Mouse (Mus musculus): ENCODE results near the gene Tbcb. TPM values are rescaled to one million over a fixed set of nuclear protein-coding genes. Genes with fewer than 3 reads are reported as not detected.
A peak's percentile ranks its signal among the peaks of the same experiment; 100 is the strongest.

The Tbcb gene
- total and polyA plus RNA-seq, 3 experiments: 36.6 to 56.7 (median 52.7) TPM

GRCm38 (mm10) chr7:30233387-30233786 lies 1.3 kb upstream of the Tbcb start:
- TF ChIP-seq POLR2A (IDR thresholded peaks at IDR 0.05; ENCODE audit: insufficient read depth, low read depth, low read length) (no peak), EP300 (IDR thresholded peaks at IDR 0.05; ENCODE audit: insufficient read depth, low read depth, low read length) (no peak), CTCF (IDR thresholded peaks at IDR 0.05) (no peak)
- no peaks in the 10 kb centered on the region for H3K79me2 ChIP-seq (replicated peaks; ENCODE audit: control insufficient read depth, insufficient read depth, low read length)
- no peak overlapping the region for H3K9ac ChIP-seq (ENCODE audit: low read depth, low read length)
- no peak overlapping the region for H3K27ac ChIP-seq
- no peaks in the 10 kb centered on the region for H3K36me3 ChIP-seq (ENCODE audit: control insufficient read depth, insufficient read depth, low read length)
- no peaks in the 10 kb centered on the region for H3K27me3 ChIP-seq (ENCODE audit: control insufficient read depth, insufficient read depth, low read length)
- WGBS: 87% methylated on average over 20 of the region's 20 CpGs
- no peaks in the 10 kb centered on the region for H3K4me1 ChIP-seq (ENCODE audit: control insufficient read depth, insufficient read depth, low read length)
- no peak overlapping the region for H3K4me3 ChIP-seq
- no peak for DNase-seq
- intact Hi-C loops (cut with DNase I): no loop called here

- 3% methylated on average over 24 of the region's 24 CpGs for WGBS
- peak; percentile 41 to 45 for DNase-seq
- TF ChIP-seq EP300 (IDR thresholded peaks at IDR 0.05; ENCODE audit: insufficient read depth, low read depth, low read length) (no peak), CTCF (IDR thresholded peaks at IDR 0.05) (peak; percentile 53), POLR2A (IDR thresholded peaks at IDR 0.05; ENCODE audit: insufficient read depth, low read depth, low read length) (no peak)
- no peaks in the 10 kb centered on the region for H3K4me1 ChIP-seq (ENCODE audit: control insufficient read depth, insufficient read depth, low read length)
- H3K27me3 ChIP-seq (ENCODE audit: control insufficient read depth, insufficient read depth, low read length): no peaks in the 10 kb centered on the region
- H3K27ac ChIP-seq: peak overlapping the region; percentile 90
- H3K9ac ChIP-seq (ENCODE audit: low read depth, low read length): peak overlapping the region; percentile 70
- peak overlapping the region; percentile 82 for H3K4me3 ChIP-seq
- H3K36me3 ChIP-seq (ENCODE audit: control insufficient read depth, insufficient read depth, low read length): no peaks in the 10 kb centered on the region
- H3K79me2 ChIP-seq (replicated peaks; ENCODE audit: control insufficient read depth, insufficient read depth, low read length): no peaks in the 10 kb centered on the region
- intact Hi-C loops (cut with DNase I): no loop called here
Observed at GRCm38 (mm10) chr7:30232631-30233148, 618 bp upstream of the Tbcb start.

GRCm38 (mm10) chr7:30231328-30231668 lies 774 bp downstream of the Tbcb start:
- no peak for DNase-seq
- Histone ChIP-seq H3K9ac (ENCODE audit: low read depth, low read length) (peak overlapping the region; percentile 56), H3K4me3 (peak overlapping the region; percentile 82), H3K27ac (peak overlapping the region; percentile 66), H3K79me2 (replicated peaks; ENCODE audit: control insufficient read depth, insufficient read depth, low read length) (no peaks in the 10 kb centered on the region), H3K27me3 (ENCODE audit: control insufficient read depth, insufficient read depth, low read length) (no peaks in the 10 kb centered on the region), H3K36me3 (ENCODE audit: control insufficient read depth, insufficient read depth, low read length) (no peaks in the 10 kb centered on the region), H3K4me1 (ENCODE audit: control insufficient read depth, insufficient read depth, low read length) (no peaks in the 10 kb centered on the region)
- no peak for TF ChIP-seq POLR2A (IDR thresholded peaks at IDR 0.05; ENCODE audit: insufficient read depth, low read depth, low read length)
- intact Hi-C loops (cut with DNase I): loop anchor here (1.0 kb wide), 1 partner anchor 49 kb away; the partner anchor contains the start of genes Thap8 and Wdr62
- 0% methylated on average over 16 of the region's 16 CpGs for WGBS

GRCm38 (mm10) chr7:30224206-30224605 lies 7.9 kb downstream of the Tbcb start:
- Histone ChIP-seq H3K27me3 (ENCODE audit: control insufficient read depth, insufficient read depth, low read length) (no peaks in the 10 kb centered on the region), H3K36me3 (ENCODE audit: control insufficient read depth, insufficient read depth, low read length) (no peaks in the 10 kb centered on the region), H3K9ac (ENCODE audit: low read depth, low read length) (no peak overlapping the region), H3K4me1 (ENCODE audit: control insufficient read depth, insufficient read depth, low read length) (peaks cover 2% of the 10 kb centered on the region; the same call in 1 of the 2 replicates), H3K27ac (no peak overlapping the region), H3K79me2 (replicated peaks; ENCODE audit: control insufficient read depth, insufficient read depth, low read length) (no peaks in the 10 kb centered on the region), H3K4me3 (no peak overlapping the region)
- DNase-seq: no peak
- intact Hi-C loops (cut with DNase I): no loop called here
- TF ChIP-seq CTCF (IDR thresholded peaks at IDR 0.05) (no peak), POLR2A (IDR thresholded peaks at IDR 0.05; ENCODE audit: insufficient read depth, low read depth, low read length) (no peak), EP300 (IDR thresholded peaks at IDR 0.05; ENCODE audit: insufficient read depth, low read depth, low read length) (no peak)
- 97% methylated on average over 12 of the region's 12 CpGs for WGBS

- WGBS: 95% methylated on average over 5 of the region's 5 CpGs
- no peaks in the 10 kb centered on the region for H3K36me3 ChIP-seq (ENCODE audit: control insufficient read depth, insufficient read depth, low read length)
- intact Hi-C loops (cut with DNase I): no loop called here
- no peaks in the 10 kb centered on the region for H3K27me3 ChIP-seq (ENCODE audit: control insufficient read depth, insufficient read depth, low read length)
- TF ChIP-seq POLR2A (IDR thresholded peaks at IDR 0.05; ENCODE audit: insufficient read depth, low read depth, low read length) (no peak), EP300 (IDR thresholded peaks at IDR 0.05; ENCODE audit: insufficient read depth, low read depth, low read length) (no peak), CTCF (IDR thresholded peaks at IDR 0.05) (no peak)
- peaks cover 4% of the 10 kb centered on the region for H3K4me1 ChIP-seq (ENCODE audit: control insufficient read depth, insufficient read depth, low read length)
- H3K79me2 ChIP-seq (replicated peaks; ENCODE audit: control insufficient read depth, insufficient read depth, low read length): no peaks in the 10 kb centered on the region
- DNase-seq: no peak
- no peak overlapping the region for H3K9ac ChIP-seq (ENCODE audit: low read depth, low read length)
- no peak overlapping the region for H3K4me3 ChIP-seq
- no peak overlapping the region for H3K27ac ChIP-seq
Observed at GRCm38 (mm10) chr7:30222205-30222604, 9.9 kb downstream of the Tbcb start.

GRCm38 (mm10) chr7:30221433-30221832 lies 10.6 kb downstream of the Tbcb start:
- Histone ChIP-seq H3K9ac (ENCODE audit: low read depth, low read length) (no peak overlapping the region), H3K27me3 (ENCODE audit: control insufficient read depth, insufficient read depth, low read length) (no peaks in the 10 kb centered on the region), H3K27ac (no peak overlapping the region), H3K36me3 (ENCODE audit: control insufficient read depth, insufficient read depth, low read length) (no peaks in the 10 kb centered on the region), H3K4me1 (ENCODE audit: control insufficient read depth, insufficient read depth, low read length) (peaks cover 6% of the 10 kb centered on the region), H3K4me3 (no peak overlapping the region), H3K79me2 (replicated peaks; ENCODE audit: control insufficient read depth, insufficient read depth, low read length) (no peaks in the 10 kb centered on the region)
- 74% methylated on average over 3 of the region's 3 CpGs for WGBS
- intact Hi-C loops (cut with DNase I): no loop called here
- DNase-seq: no peak
- TF ChIP-seq POLR2A (IDR thresholded peaks at IDR 0.05; ENCODE audit: insufficient read depth, low read depth, low read length) (no peak), CTCF (IDR thresholded peaks at IDR 0.05) (no peak), EP300 (IDR thresholded peaks at IDR 0.05; ENCODE audit: insufficient read depth, low read depth, low read length) (no peak)
